Mouse (Mus musculus) ES-E14 (cell line): ENCODE measurements around the gene Cntnap2. TPM values are rescaled to one million over a fixed set of nuclear protein-coding genes. Genes with fewer than 3 reads are reported as not detected.
"Not testable (repeated sequence)": the region's sequence is repeated elsewhere in the genome, so short reads cannot be mapped to it uniquely, and the experiment has no call there.

ENCODE experiments used
- DNase-seq: peaks from one replicate; pipeline ENCODE4 v3.0.0-alpha.2; 2013; ENCODE audit warnings: low read depth, low spot score
- H3K27ac ChIP-seq: 2 replicates; pipeline ENCODE4 v1.5.1; 2012; ENCODE audit warnings: low read depth, mild to moderate bottlenecking, low read length, moderate library complexity, mixed read lengths; ENCODE audit not compliant: poor library complexity, insufficient read depth, severe bottlenecking
- H3K36me3 ChIP-seq: 2 replicates; pipeline ENCODE4 v1.6.1; 2012; ENCODE audit warnings: mild to moderate bottlenecking, low read length, moderate library complexity, mixed read lengths; ENCODE audit not compliant: control insufficient read depth, poor library complexity, insufficient read depth, severe bottlenecking
- H3K4me1 ChIP-seq, 2 experiments: fragments of 150-350 bp in 1 of 2; sonication (generic) in 1 of 2; 2 replicates each; pipeline ENCODE4 v1.6.1; 2012; ENCODE audit warnings: low read length in 2 of 2, mild to moderate bottlenecking in 1 of 2, mixed read lengths in 1 of 2; ENCODE audit not compliant: control insufficient read depth in 2 of 2, insufficient read depth in 2 of 2, poor library complexity in 1 of 2
- H3K4me3 ChIP-seq, 2 experiments: fragments of 150-350 bp in 1 of 2; sonication (generic) in 1 of 2; 2 replicates each; pipeline ENCODE4 v1.5.1; 2012; ENCODE audit warnings: low read length in 2 of 2, low read depth in 1 of 2, mild to moderate bottlenecking in 1 of 2, mixed read lengths in 1 of 2; ENCODE audit not compliant: insufficient read depth in 1 of 2, poor library complexity in 1 of 2, severe bottlenecking in 1 of 2
- H3K9ac ChIP-seq: 2 replicates; pipeline ENCODE4 v1.6.1; 2012; ENCODE audit warnings: low read depth, mild to moderate bottlenecking, low read length, mixed read lengths; ENCODE audit not compliant: poor library complexity, insufficient read depth, severe bottlenecking
- H3K9me3 ChIP-seq: fragments of 150-350 bp; sonication (generic); 2 replicates; pipeline ENCODE4 v1.6.1; 2012; ENCODE audit warnings: low read depth, mild to moderate bottlenecking, low read length; ENCODE audit not compliant: control insufficient read depth, insufficient read depth
- CHD2 ChIP-seq: IDR thresholded peaks from 2 replicates; pipeline ENCODE4 v1.6.1; 2014; ENCODE audit warnings: mild to moderate bottlenecking, low read depth, low read length, inconsistent platforms
- HCFC1 ChIP-seq: IDR thresholded peaks from 2 replicates; pipeline ENCODE4 v1.6.1; 2012; ENCODE audit warnings: low read length, inconsistent platforms, borderline replicate concordance; ENCODE audit not compliant: insufficient read depth
- MAFK ChIP-seq: IDR thresholded peaks from 2 replicates; pipeline ENCODE4 v1.6.1; 2014; ENCODE audit warnings: mild to moderate bottlenecking, low read depth, low read length, inconsistent platforms; ENCODE audit not compliant: insufficient read depth
- ZC3H11A ChIP-seq: IDR thresholded peaks from 2 replicates; pipeline ENCODE4 v1.6.1; 2012; ENCODE audit warnings: low read depth, mild to moderate bottlenecking, inconsistent platforms, low read length, borderline replicate concordance
- ZNF384 ChIP-seq: IDR thresholded peaks from 2 replicates; pipeline ENCODE4 v1.6.1; 2012; ENCODE audit warnings: low read depth, low read length, inconsistent platforms
- in situ Hi-C, 2 experiments: fragments of 600-800 bp; cut with MboI; formaldehyde crosslinking; loops; one replicate each; pipeline ENCODE4 v1.15.1; 2025; ENCODE audit warnings: low sequenced_read_pairs in 2 of 2, inconsistent platforms in 1 of 2; ENCODE audit not compliant: unreplicated experiment in 2 of 2
- total RNA-seq: library from RNA; depleted of rRNA; stranded (reverse); fragments of 300-350 nt; gene quantifications from 2 replicates; pipeline ENCODE4 v1.2.3, GENCODE M21; 2012

Cntnap2 gene
- total RNA-seq, 1 experiment: 7.9 TPM

DNA sequence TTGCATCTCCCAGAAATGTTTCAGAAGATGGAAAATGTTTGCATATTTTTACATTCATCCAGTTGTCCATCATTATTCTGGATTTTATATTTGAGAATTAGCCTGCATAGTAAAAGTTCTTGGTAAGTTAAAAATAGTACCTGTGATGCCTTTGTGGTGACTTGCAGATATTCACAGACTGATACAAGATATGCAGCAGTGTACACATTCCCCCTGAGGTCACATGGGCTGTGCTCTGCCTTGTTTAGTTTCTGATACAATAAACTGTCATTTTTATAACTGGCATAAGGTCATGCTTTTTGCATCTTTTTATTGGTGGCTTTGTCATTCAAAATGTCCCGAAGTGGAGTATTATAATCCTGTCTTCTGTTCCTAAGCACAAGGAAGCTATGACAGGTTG is 2148.9 kb downstream of the Cntnap2 start:
- TF ChIP-seq ZC3H11A (no peak), CHD2 (no peak), HCFC1 (no peak), ZNF384 (no peak), MAFK (no peak)
- H3K27ac ChIP-seq: no peak overlapping the region
- H3K36me3 ChIP-seq: no peaks in the 10 kb centered on the region
- no peaks in the 10 kb centered on the region for H3K9me3 ChIP-seq
- no peak for DNase-seq
- no peak overlapping the region for H3K9ac ChIP-seq
- in situ Hi-C loops: no loop called here
- no peak overlapping the region for H3K4me3 ChIP-seq
- H3K4me1 ChIP-seq: no peaks in the 10 kb centered on the region

GRCm38 (mm10) chr6:47214731-47215130 is 2155.6 kb downstream of the Cntnap2 start:
- no peaks in the 10 kb centered on the region for H3K9me3 ChIP-seq
- in situ Hi-C loops: no loop called here
- H3K4me3 ChIP-seq: no peak overlapping the region
- no peak overlapping the region for H3K9ac ChIP-seq
- H3K36me3 ChIP-seq: no peaks in the 10 kb centered on the region
- TF ChIP-seq CHD2: no peak
- TF ChIP-seq HCFC1: no peak
- no peak for TF ChIP-seq ZNF384
- TF ChIP-seq ZC3H11A: no peak
- no peak for TF ChIP-seq MAFK
- H3K27ac ChIP-seq: no peak overlapping the region
- H3K4me1 ChIP-seq: peaks cover 0 to 4% of the 10 kb centered on the region in 2 experiments; a peak in 2 of 4 replicates
- no peak for DNase-seq

- H3K9me3 ChIP-seq, H3K4me3 ChIP-seq, DNase-seq, in situ Hi-C loops, H3K36me3 ChIP-seq, H3K4me1 ChIP-seq, H3K27ac ChIP-seq, H3K9ac ChIP-seq: not testable (repeated sequence)
Measured at GRCm38 (mm10) chr6:47223578-47223977, 2164.4 kb downstream of the Cntnap2 start.

DNA sequence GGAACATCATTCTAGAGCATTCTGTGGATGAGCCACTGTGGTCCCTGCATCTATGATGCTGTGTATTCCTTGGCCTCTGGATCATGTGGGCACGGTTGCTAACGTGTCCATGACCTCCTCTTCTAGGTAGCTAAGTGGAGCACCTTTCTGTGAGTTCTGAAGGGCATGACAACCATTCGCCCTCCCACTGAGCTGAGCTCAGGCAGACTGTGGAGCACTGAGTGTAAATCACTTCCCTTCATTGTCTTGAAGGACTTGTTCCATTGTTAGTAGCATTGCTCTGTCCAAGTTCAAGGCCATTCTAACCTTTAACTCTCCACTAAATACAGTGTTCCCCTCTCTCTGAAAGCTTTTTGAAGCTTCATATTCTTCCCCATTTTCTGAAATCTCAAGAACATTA is 2166.2 kb downstream of the Cntnap2 start:
- H3K36me3 ChIP-seq, H3K4me3 ChIP-seq, in situ Hi-C loops, DNase-seq, H3K9me3 ChIP-seq, H3K4me1 ChIP-seq, H3K9ac ChIP-seq, H3K27ac ChIP-seq: not testable (repeated sequence)

DNA sequence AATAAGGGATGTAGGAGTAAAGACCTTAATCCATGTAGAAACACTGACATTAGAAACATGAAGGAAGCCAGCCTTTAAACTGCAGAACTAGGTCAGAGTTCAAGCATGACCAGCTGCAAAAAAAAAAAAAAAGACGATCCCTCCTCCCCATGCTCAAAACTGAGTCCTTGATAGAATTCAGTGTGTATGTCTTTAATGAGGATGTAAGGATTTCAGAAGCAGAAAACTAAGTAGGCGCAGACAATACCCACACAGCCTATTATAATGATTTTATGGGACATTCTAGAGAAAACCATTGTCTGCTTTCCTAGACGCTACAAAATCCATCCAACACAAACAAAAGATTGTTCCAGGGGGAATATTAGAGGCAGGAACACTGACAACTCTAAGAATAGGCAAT is 2168.4 kb downstream of the Cntnap2 start:
- H3K27ac ChIP-seq: no peak overlapping the region
- H3K4me1 ChIP-seq: peaks cover 0 to 2% of the 10 kb centered on the region in 2 experiments; a peak in 1 of 4 replicates
- DNase-seq: no peak
- no peaks in the 10 kb centered on the region for H3K9me3 ChIP-seq
- no peak overlapping the region for H3K9ac ChIP-seq
- H3K36me3 ChIP-seq: no peaks in the 10 kb centered on the region
- no peak for TF ChIP-seq ZC3H11A
- TF ChIP-seq ZNF384: no peak
- no peak for TF ChIP-seq CHD2
- TF ChIP-seq MAFK: no peak
- TF ChIP-seq HCFC1: no peak
- H3K4me3 ChIP-seq: no peak overlapping the region
- in situ Hi-C loops: no loop called here
